Mouse (Mus musculus) spleen, adult 10 weeks (tissue): ENCODE measurements around the gene Lca5l. TPM values are rescaled to one million over a fixed set of nuclear protein-coding genes. Genes with fewer than 3 reads are reported as not detected.

Source experiments
- polyA plus RNA-seq: library from polyadenylated mRNA; stranded (reverse); fragments of 350-450 nt; fragmentation: Illumina TruSeq; extraction: RNeasy Lipid Tissue Mini Kit (QIAGEN cat#74804); gene quantifications from one replicate; pipeline ENCODE4 v1.2.3, GENCODE M21; 2015; ENCODE audit warnings: low replicate concordance; ENCODE audit not compliant: insufficient read depth

Lca5l gene
- polyA plus RNA-seq, result 0.25 TPM

GRCm38 (mm10) chr16:96191531-96192506 is at the start of gene Lca5l:
TSS of gene Lca5l (minus strand) at chr16:96192271.

DNA sequence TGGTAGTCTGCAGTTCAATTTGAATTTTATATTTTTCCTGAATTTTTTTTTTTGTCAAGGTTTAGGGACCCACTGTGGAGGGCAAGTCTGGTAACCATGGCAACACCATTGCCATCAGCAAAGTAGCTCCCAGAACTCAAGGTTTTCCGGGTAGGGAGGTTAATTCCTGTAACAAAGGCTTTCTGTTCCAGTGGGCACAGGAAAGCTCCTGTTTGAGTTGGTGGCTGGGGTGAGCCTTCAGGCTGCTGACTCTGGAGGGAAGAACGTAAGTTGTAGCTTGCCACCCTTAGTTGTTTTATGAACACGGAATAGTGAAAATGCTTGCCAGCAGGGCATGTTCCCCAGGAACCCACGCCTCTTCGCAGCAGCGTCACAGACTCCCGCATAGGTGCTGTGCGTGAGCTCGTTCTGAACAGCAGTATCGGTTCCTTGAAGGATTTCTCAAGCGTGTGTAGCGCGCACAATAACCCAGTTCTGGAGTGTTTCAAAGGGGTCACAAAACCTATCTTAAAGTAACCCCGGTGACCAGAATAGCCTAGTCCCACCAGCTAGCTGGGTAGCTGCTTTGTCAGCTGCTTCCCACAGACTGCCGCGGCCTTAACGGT is 43.4 kb upstream of the Lca5l start, which contains the start of gene B3galt5:
TSS of gene B3galt5 (plus strand) at position 436 of the 605 bp plus-strand sequence.

GRCm38 (mm10) chr16:96199913-96200701 is 8.0 kb upstream of the Lca5l start, which contains the start of gene Sh3bgr:
TSS of gene Sh3bgr (plus strand) at chr16:96200450.

DNA sequence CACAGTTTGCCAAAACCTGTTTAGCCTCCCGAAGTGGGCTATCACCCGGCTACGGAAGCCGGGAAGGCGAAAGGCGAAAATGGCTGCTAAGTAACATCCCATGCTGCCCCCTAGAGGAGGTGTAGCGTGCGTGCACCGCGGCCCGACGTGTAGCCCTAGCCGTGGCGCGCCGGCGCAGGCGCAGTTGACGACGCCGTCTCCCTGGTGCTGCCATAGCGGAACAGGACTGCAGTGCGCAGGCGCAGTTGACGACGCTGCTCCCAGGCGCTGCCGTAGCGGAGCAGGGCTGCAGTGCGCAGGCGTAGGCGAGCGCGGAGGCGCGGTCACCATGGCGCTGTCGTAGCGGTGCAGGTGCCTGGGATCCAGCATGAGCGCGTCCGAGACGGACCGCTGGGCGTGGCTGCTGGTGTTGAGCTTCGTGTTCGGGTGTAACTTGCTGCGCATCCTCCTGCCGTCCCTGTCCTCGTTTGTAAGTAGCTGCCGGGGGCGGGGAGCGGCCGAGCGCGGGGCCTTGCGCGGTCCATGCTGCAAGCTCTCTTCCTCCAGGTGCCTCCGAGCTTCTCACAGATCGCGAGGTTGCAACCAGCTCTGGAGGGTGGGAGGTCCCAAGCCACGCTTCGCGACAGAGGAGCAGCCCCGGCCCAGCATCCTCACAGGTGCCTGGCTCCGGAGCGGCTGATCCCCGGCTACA is 46.8 kb downstream of the Lca5l start, which contains the start of gene Wrb:
TSS of gene Wrb (plus strand) at position 298 of the 691 bp plus-strand sequence.

GRCm38 (mm10) chr16:96127657-96128344 is 64.3 kb downstream of the Lca5l start, which contains the start of gene Hmgn1:
TSS of gene Hmgn1 (minus strand) at chr16:96127729.

Other genes with a start within 250 kb of the Lca5l start
- gene Psmg1, start 201.3 kb downstream of the Lca5l start, polyA plus RNA-seq, result 31.3 TPM
- gene Brwd1, start 109.7 kb downstream of the Lca5l start, polyA plus RNA-seq, result 234 TPM
- gene Hmgn1, start 64.5 kb downstream of the Lca5l start, polyA plus RNA-seq, result 204 TPM
- 11.1 TPM for gene Wrb, start 46.9 kb downstream of the Lca5l start, polyA plus RNA-seq
- gene Sh3bgr, start 8.2 kb upstream of the Lca5l start, polyA plus RNA-seq, result 4.9 TPM
- 0.68 TPM for gene B3galt5, start 43.5 kb upstream of the Lca5l start, polyA plus RNA-seq